Mouse (Mus musculus): Measurements from ENCODE around the gene Mia2. TPM values are rescaled to one million over a fixed set of nuclear protein-coding genes. Genes with fewer than 3 reads are reported as not detected.

Gene Mia2
- polyA plus RNA-seq, 1 experiment from 2014 or later, result 42.3 TPM

DNA sequence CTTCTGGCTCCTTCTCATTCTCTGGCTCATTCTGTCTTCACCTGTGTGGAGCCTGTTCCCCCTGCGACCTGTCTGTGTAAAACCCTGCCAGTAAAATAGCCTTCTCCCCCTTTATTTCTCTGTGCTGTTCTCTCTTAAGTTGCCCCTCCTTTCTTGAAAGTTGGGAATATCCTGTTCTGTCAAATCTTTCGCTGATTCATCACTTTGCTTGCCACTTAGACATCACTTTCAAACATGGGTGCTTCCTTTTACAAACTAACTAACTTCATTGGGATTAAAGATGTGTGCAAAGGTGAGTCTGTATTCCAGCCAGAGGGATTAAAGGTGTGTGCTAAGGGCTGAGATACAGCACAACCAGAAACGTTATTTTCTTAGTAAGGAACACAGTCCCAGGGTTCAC, 98.0 kb downstream of the Mia2 start:
- Histone ChIP-seq H3K36me3 (peaks cover 31% of the 10 kb centered on the region), H3K27ac (no peak overlapping the region), H3K27me3 (no peaks in the 10 kb centered on the region), H3K9me3 (no peaks in the 10 kb centered on the region), H3K4me3 (no peak overlapping the region), H3K4me2 (no peak overlapping the region), H3K9ac (no peak overlapping the region), H3K4me1 (replicated peaks) (no peaks in the 10 kb centered on the region)
- no peak for ATAC-seq (ENCODE audit: low FRiP score)
- WGBS, result 94% methylated on average over 3 of the region's 3 CpGs

- Histone ChIP-seq H3K4me2 (no peak overlapping the region), H3K27me3 (no peaks in the 10 kb centered on the region)
Observed at GRCm38 (mm10) chr12:59194341-59195003, 98.9 kb downstream of the Mia2 start.

GRCm38 (mm10) chr12:59195065-59195464, 99.5 kb downstream of the Mia2 start:
- no peak for ATAC-seq (ENCODE audit: low FRiP score)
- Histone ChIP-seq H3K27me3 (no peaks in the 10 kb centered on the region), H3K9me3 (no peaks in the 10 kb centered on the region), H3K9ac (no peak overlapping the region), H3K4me1 (replicated peaks) (no peaks in the 10 kb centered on the region), H3K4me2 (no peak overlapping the region), H3K36me3 (peaks cover 35% of the 10 kb centered on the region), H3K4me3 (no peak overlapping the region), H3K27ac (no peak overlapping the region)
- WGBS, result 91% methylated on average over 4 of the region's 4 CpGs

More at GRCm38 (mm10) chr12:59194341-59195003, 98.9 kb downstream of the Mia2 start:
- no peaks in the 10 kb centered on the region for H3K9me3 ChIP-seq
- H3K4me3 ChIP-seq, result no peak overlapping the region
- no peak overlapping the region for H3K27ac ChIP-seq
- WGBS, result 91% methylated on average over 9 of the region's 9 CpGs
- H3K9ac ChIP-seq, result no peak overlapping the region
- no peak for ATAC-seq (ENCODE audit: low FRiP score)
- H3K4me1 ChIP-seq (replicated peaks), result no peaks in the 10 kb centered on the region
- H3K36me3 ChIP-seq, result peaks cover 33% of the 10 kb centered on the region

- no peak for ATAC-seq (ENCODE audit: low FRiP score)
- Histone ChIP-seq H3K4me1 (replicated peaks) (no peaks in the 10 kb centered on the region), H3K4me2 (no peak overlapping the region), H3K9ac (no peak overlapping the region), H3K9me3 (no peaks in the 10 kb centered on the region), H3K27ac (no peak overlapping the region), H3K36me3 (peaks cover 36% of the 10 kb centered on the region), H3K4me3 (no peak overlapping the region), H3K27me3 (no peaks in the 10 kb centered on the region)
- 87% methylated on average over 4 of the region's 4 CpGs for WGBS
Observed at GRCm38 (mm10) chr12:59195941-59196340, 100.3 kb downstream of the Mia2 start.

DNA sequence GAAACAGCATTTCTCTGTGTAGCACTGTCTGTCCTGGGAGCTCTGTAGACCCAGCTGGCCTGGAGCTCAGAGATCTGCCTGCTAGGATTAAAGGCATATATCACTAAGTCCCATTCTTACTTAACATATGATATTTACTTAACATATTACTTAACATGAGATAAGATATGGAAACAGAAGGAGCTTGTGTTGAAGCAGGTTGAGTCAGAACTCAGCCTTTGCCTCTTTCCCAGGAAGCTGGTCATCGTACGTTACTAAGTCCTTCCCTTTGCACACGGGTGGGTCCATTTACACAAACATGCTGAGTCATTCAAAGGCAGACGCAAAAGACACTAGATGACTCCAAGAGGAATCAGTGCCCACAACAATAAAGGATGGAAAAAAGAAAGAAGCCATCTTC, 103.2 kb downstream of the Mia2 start:
- Histone ChIP-seq H3K36me3 (peaks cover 46% of the 10 kb centered on the region), H3K27me3 (no peaks in the 10 kb centered on the region), H3K9ac (no peak overlapping the region), H3K27ac (no peak overlapping the region), H3K4me3 (no peak overlapping the region), H3K9me3 (no peaks in the 10 kb centered on the region), H3K4me1 (replicated peaks) (no peaks in the 10 kb centered on the region), H3K4me2 (no peak overlapping the region)
- WGBS, result 82% methylated on average over 4 of the region's 4 CpGs
- ATAC-seq (ENCODE audit: low FRiP score), result no peak

GRCm38 (mm10) chr12:59199361-59199760, 103.8 kb downstream of the Mia2 start:
- no peak overlapping the region for H3K4me2 ChIP-seq
- ATAC-seq (ENCODE audit: low FRiP score), result no peak
- H3K9ac ChIP-seq, result no peak overlapping the region
- no peak overlapping the region for H3K4me3 ChIP-seq
- H3K36me3 ChIP-seq, result peaks cover 52% of the 10 kb centered on the region
- no peaks in the 10 kb centered on the region for H3K9me3 ChIP-seq
- no peaks in the 10 kb centered on the region for H3K4me1 ChIP-seq (replicated peaks)
- no peak overlapping the region for H3K27ac ChIP-seq
- 100% methylated on average over 2 of the region's 2 CpGs for WGBS
- no peaks in the 10 kb centered on the region for H3K27me3 ChIP-seq

DNA sequence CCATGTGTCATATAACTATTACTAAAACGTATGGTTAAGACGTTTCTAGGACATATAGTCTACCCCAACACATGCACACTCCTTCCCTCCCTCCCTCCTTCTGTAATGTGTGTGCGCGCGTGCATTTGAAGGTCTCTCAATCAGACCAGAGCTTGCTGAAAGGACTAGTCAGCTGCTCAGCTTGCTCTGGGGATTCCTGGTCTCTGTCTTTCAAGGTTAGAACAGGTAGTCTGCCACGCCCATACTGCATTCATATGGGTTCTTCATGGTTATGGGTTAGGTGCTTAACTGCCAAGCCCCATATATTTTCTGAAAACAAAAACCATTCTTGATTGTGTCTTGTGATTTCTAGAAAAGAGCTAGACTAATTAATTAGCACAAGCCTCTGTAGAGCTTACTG, 110.0 kb downstream of the Mia2 start:
- ATAC-seq (ENCODE audit: low FRiP score), result no peak
- no peak overlapping the region for H3K4me3 ChIP-seq
- H3K9ac ChIP-seq, result no peak overlapping the region
- no peaks in the 10 kb centered on the region for H3K27me3 ChIP-seq
- H3K27ac ChIP-seq, result no peak overlapping the region
- H3K4me1 ChIP-seq (replicated peaks), result no peaks in the 10 kb centered on the region
- H3K9me3 ChIP-seq, result no peaks in the 10 kb centered on the region
- H3K4me2 ChIP-seq, result no peak overlapping the region
- peaks cover 36% of the 10 kb centered on the region for H3K36me3 ChIP-seq
- WGBS, result 97% methylated on average over 6 of the region's 6 CpGs

- H3K4me3 ChIP-seq, result no peak overlapping the region
- peaks cover 36% of the 10 kb centered on the region for H3K36me3 ChIP-seq
- ATAC-seq (ENCODE audit: low FRiP score), result no peak
- H3K4me2 ChIP-seq, result no peak overlapping the region
- peaks cover 5% of the 10 kb centered on the region for H3K9me3 ChIP-seq
- no peaks in the 10 kb centered on the region for H3K4me1 ChIP-seq (replicated peaks)
- H3K9ac ChIP-seq, result no peak overlapping the region
- WGBS, result 96% methylated on average over 4 of the region's 4 CpGs
- no peak overlapping the region for H3K27ac ChIP-seq
- H3K27me3 ChIP-seq, result no peaks in the 10 kb centered on the region
Observed at GRCm38 (mm10) chr12:59206208-59206999, 110.8 kb downstream of the Mia2 start.

GRCm38 (mm10) chr12:59207000-59207390, 111.4 kb downstream of the Mia2 start:
- 91% methylated on average over 3 of the region's 3 CpGs for WGBS

DNA sequence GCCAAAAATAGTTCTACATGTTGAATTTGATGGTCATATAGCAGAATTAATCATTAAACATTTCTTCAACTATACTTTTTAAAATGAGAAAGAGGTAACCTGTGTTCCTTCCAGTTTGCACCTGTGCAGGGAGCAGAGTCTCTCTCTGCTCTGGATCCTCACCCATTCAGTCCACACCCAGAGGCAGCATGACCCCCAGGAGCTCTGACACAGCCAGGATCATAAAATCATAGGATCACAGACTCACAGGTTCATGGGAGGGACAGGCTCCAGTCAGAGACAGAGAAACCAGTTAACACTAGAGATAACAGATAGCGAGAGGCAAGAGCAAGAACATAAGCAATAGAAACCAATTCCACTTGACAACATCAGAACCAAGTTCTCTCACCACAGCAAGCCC, 112.2 kb downstream of the Mia2 start:
- ATAC-seq (ENCODE audit: low FRiP score), result no peak
- no peaks in the 10 kb centered on the region for H3K4me1 ChIP-seq (replicated peaks)
- WGBS, result 93% methylated on average over 1 of the region's 1 CpGs
- H3K27me3 ChIP-seq, result no peaks in the 10 kb centered on the region
- no peak overlapping the region for H3K9ac ChIP-seq
- H3K27ac ChIP-seq, result no peak overlapping the region
- no peak overlapping the region for H3K4me3 ChIP-seq
- H3K36me3 ChIP-seq, result peaks cover 43% of the 10 kb centered on the region
- H3K4me2 ChIP-seq, result no peak overlapping the region
- peaks cover 6% of the 10 kb centered on the region for H3K9me3 ChIP-seq

More at GRCm38 (mm10) chr12:59207000-59207390, 111.4 kb downstream of the Mia2 start:
- Histone ChIP-seq H3K27me3 (no peaks in the 10 kb centered on the region), H3K4me3 (no peak overlapping the region), H3K9ac (no peak overlapping the region), H3K36me3 (peaks cover 41% of the 10 kb centered on the region), H3K9me3 (peaks cover 6% of the 10 kb centered on the region), H3K4me2 (no peak overlapping the region), H3K27ac (no peak overlapping the region), H3K4me1 (replicated peaks) (no peaks in the 10 kb centered on the region)
- no peak for ATAC-seq (ENCODE audit: low FRiP score)

DNA sequence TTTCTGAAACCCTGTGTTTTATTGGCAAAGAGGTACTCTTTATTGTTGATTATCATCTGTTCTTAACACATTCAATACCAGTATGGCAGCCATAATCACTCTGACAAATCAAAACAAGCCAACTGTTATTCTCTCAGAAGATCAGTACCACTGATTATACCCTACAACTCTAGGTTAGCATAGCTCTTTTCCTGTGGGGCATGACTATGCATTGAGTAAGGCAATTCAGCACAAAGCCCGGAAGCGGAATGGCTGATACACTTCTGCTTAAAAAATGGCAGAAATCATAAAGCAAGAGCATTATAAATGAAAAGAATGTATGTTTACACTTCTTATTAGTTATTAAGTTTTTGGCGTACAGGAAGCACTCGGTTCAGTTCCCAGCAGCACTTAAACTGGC, 120.6 kb downstream of the Mia2 start:
- H3K4me3 ChIP-seq, result no peak overlapping the region
- peaks cover 14% of the 10 kb centered on the region for H3K36me3 ChIP-seq
- no peak overlapping the region for H3K27ac ChIP-seq
- H3K9me3 ChIP-seq, result peaks cover 4% of the 10 kb centered on the region
- ATAC-seq (ENCODE audit: low FRiP score), result no peak
- H3K4me1 ChIP-seq (replicated peaks), result peaks cover 30% of the 10 kb centered on the region
- WGBS, result 98% methylated on average over 4 of the region's 4 CpGs
- H3K9ac ChIP-seq, result no peak overlapping the region
- H3K4me2 ChIP-seq, result peak overlapping the region; percentile 4; the same call in 1 of the 2 replicates
- H3K27me3 ChIP-seq, result no peaks in the 10 kb centered on the region

GRCm38 (mm10) chr12:59216676-59217266, 121.2 kb downstream of the Mia2 start:
- peaks cover 9% of the 10 kb centered on the region for H3K36me3 ChIP-seq
- H3K27me3 ChIP-seq, result no peaks in the 10 kb centered on the region
- ATAC-seq (ENCODE audit: low FRiP score), result no peak
- WGBS, result 91% methylated on average over 6 of the region's 6 CpGs
- peak overlapping the region; percentile 85 for H3K4me2 ChIP-seq
- no peak overlapping the region for H3K27ac ChIP-seq
- no peak overlapping the region for H3K4me3 ChIP-seq
- no peak overlapping the region for H3K9ac ChIP-seq
- no peaks in the 10 kb centered on the region for H3K9me3 ChIP-seq
- peaks cover 30% of the 10 kb centered on the region for H3K4me1 ChIP-seq (replicated peaks)

Data from hindbrain, embryonic 13.5 days (tissue).